Mouse (Mus musculus) forebrain, postnatal 0 days (tissue): ENCODE results near the gene Gna12. TPM values are rescaled to one million over a fixed set of nuclear protein-coding genes. Genes with fewer than 3 reads are reported as not detected.

Source experiments
- ATAC-seq: fragments of 200-750 bp; cut with Nextera tagmentation; 2 replicates; pipeline ENCODE4 v1.8.0; 2017; ENCODE audit warnings: mild to moderate bottlenecking, moderate library complexity
- DNase-seq: peaks from one replicate; pipeline ENCODE4 v3.0.0-alpha.2; 2015
- H3K27ac ChIP-seq: fragments of 300-500 bp; sonication (generic); 2 replicates; pipeline ENCODE4 v1.5.1; 2014; ENCODE audit warnings: low read depth, mild to moderate bottlenecking, antibody characterized with exemption, low read length, moderate library complexity, mixed read lengths
- H3K27me3 ChIP-seq: fragments of 300-500 bp; sonication (generic); 2 replicates; pipeline ENCODE4 v1.6.1; 2014; ENCODE audit warnings: mild to moderate bottlenecking, low read length, mixed read lengths; ENCODE audit not compliant: insufficient read depth
- H3K36me3 ChIP-seq: fragments of 300-500 bp; sonication (generic); 2 replicates; pipeline ENCODE4 v1.6.1; 2014; ENCODE audit warnings: mild to moderate bottlenecking, moderate library complexity; ENCODE audit not compliant: insufficient read depth
- H3K4me1 ChIP-seq: fragments of 300-500 bp; sonication (generic); 2 replicates; pipeline ENCODE4 v1.6.1; 2014; ENCODE audit warnings: antibody characterized with exemption; ENCODE audit not compliant: insufficient read depth
- H3K4me2 ChIP-seq: fragments of 300-500 bp; sonication (generic); 2 replicates; pipeline ENCODE4 v1.6.1; 2014; ENCODE audit warnings: low read depth, mild to moderate bottlenecking, moderate library complexity
- H3K4me3 ChIP-seq: fragments of 300-500 bp; sonication (generic); 2 replicates; pipeline ENCODE4 v1.5.1; 2014; ENCODE audit warnings: low read depth, low read length, mixed read lengths
- H3K9ac ChIP-seq: fragments of 300-500 bp; sonication (generic); 2 replicates; pipeline ENCODE4 v1.6.1; 2014; ENCODE audit warnings: mild to moderate bottlenecking
- H3K9me3 ChIP-seq: fragments of 300-500 bp; sonication (generic); 2 replicates; pipeline ENCODE4 v1.6.1; 2016; ENCODE audit warnings: low read length
- CTCF ChIP-seq: sonication (generic); IDR thresholded peaks from 2 replicates; pipeline ENCODE4 v1.5.1; 2016; ENCODE audit warnings: antibody characterized with exemption, control low read depth, low read depth
- WGBS: fragments of 180-500 bp; shearing (Covaris S2); extraction: QIAGEN DNeasy Blood & Tissue Kit; methylation state at CpG from one replicate; pipeline ENCODE4 v1.1.7; 2014; 5-methylcytosine and 5-hydroxymethylcytosine counted together
- polyA plus RNA-seq: library from polyadenylated mRNA; unstranded; fragments of >200 nt; fragmentation: Nextera tagmentation; extraction: Ambion mirVana; gene quantifications from 2 replicates; pipeline ENCODE4 v1.2.1, GENCODE M21; 2015
- total RNA-seq: library from RNA; depleted of rRNA; stranded (reverse); fragments of >200 nt; gene quantifications from 2 replicates; pipeline ENCODE4 v1.2.3, GENCODE M21; 2014

Gna12 gene
- total and polyA plus RNA-seq, 2 experiments from 2014 or later: 39.0 to 138 TPM

DNA sequence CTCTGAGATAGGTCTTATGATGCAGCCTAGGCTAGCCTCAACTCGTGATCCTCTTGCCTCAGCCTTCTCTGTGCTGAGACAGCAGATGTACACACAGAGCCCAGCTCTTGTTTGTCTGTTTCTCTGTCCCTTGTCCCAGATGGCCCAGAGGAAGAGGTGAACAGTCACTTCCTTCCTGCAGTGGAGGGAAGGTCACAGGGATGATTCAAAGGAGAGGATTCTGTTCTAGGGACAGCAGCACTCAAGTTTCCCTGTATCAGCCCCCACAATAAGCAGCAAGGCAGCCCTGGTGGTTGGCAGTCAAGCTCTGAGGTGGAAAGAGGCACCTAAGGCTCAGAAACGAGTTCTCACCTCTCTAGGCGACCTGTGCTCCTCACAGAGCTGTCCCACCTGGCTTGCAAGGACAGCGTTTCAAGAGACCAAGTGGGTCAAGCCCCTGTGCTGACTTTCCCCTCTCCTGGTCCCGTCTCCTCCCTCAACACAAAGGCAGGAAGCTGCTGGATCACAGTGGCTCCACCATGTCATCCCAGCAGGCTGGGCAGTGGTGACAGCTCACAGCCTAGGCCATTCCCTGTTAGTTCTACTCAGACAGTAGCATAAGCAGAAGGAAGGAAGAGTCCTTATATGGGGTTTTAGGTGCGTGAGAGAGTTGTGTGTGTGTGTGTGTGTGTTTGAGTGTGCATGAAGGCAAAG, 65.2 kb downstream of the Gna12 start:
- Histone ChIP-seq H3K27ac (no peak overlapping the region), H3K9me3 (no peaks in the 10 kb centered on the region), H3K4me2 (no peak overlapping the region), H3K27me3 (no peaks in the 10 kb centered on the region), H3K36me3 (peaks cover 10% of the 10 kb centered on the region), H3K4me1 (0 out of 2 replicates have a peak, but pooled peaks cover 3% of the 10 kb centered on the region), H3K9ac (no peak overlapping the region), H3K4me3 (no peak overlapping the region)
- WGBS: 78% methylated on average over 6 of the region's 6 CpGs
- no peak for TF ChIP-seq CTCF
- DNase-seq (no peak), ATAC-seq (no peak)

DNA sequence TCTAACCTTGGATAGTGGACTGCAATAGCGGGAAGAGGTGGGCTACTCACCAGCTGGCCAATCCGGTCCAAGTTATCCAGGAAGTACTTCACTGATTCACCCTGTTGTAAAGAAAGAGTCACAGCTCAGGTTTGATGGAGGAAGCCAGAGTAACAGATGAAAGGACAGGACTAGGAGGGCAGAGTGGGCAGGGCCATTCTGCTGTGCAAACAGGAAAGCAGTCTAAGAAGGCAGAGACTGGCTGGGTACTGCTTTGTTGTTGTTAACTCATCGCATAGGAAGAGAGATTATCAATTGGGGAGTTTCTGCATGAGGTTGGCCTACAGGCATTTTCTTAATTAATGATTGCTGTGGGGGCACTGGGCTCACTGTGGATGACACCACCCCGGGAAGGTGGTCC, 67.7 kb downstream of the Gna12 start:
- DNase-seq (no peak), ATAC-seq (no peak)
- Histone ChIP-seq H3K9me3 (no peaks in the 10 kb centered on the region), H3K27ac (no peak overlapping the region), H3K27me3 (no peaks in the 10 kb centered on the region), H3K4me2 (no peak overlapping the region), H3K36me3 (peaks cover 29% of the 10 kb centered on the region), H3K9ac (no peak overlapping the region), H3K4me3 (no peak overlapping the region), H3K4me1 (no peaks in the 10 kb centered on the region)
- TF ChIP-seq CTCF: no peak
- 90% methylated on average over 4 of the region's 4 CpGs for WGBS

DNA sequence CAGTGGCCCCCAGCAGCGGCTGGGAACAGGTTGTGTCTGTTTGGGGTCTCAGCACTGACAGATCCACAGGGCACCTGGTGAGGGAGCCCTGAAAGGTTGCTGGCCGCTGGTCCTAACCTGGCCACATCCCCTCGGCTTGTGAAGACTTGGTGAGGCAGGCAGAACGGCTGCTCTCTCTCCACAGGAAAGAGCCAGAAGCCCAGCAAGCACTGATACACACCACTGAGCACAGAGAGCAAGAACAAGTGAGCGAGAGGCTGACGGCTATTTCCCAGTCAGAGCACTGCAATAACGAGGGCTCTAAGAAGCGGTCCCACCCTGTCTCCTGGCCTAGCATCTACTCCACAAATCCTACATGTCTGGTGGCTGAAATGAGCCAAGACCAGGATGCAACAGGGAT, 71.4 kb downstream of the Gna12 start:
- TF ChIP-seq CTCF: no peak
- Histone ChIP-seq H3K4me1 (no peaks in the 10 kb centered on the region), H3K9me3 (no peaks in the 10 kb centered on the region), H3K27me3 (no peaks in the 10 kb centered on the region), H3K36me3 (peaks cover 31% of the 10 kb centered on the region), H3K4me2 (no peak overlapping the region), H3K9ac (no peak overlapping the region), H3K4me3 (no peak overlapping the region), H3K27ac (no peak overlapping the region)
- 73% methylated on average over 8 of the region's 8 CpGs for WGBS
- DNase-seq (no peak), ATAC-seq (no peak)

DNA sequence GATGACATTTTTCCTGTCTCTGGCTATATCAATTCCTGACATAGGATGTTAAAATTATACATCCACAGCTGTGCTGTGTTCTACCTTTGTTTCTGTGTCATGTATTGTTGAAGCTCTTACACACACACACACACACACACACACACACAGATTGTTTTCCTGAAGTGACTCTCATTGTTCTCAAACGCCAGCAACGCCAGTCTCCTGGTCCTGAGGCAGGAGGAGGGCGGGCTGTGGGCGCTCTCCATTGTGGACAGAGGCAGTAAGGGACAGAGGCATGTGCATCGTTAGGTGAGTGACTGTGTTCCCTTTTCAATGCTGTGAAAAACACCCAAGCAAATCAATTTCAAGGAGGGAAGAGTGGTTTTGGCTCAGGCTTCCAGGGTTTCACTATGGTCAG, 77.0 kb downstream of the Gna12 start:
- WGBS: 38% methylated on average over 5 of the region's 5 CpGs

DNA sequence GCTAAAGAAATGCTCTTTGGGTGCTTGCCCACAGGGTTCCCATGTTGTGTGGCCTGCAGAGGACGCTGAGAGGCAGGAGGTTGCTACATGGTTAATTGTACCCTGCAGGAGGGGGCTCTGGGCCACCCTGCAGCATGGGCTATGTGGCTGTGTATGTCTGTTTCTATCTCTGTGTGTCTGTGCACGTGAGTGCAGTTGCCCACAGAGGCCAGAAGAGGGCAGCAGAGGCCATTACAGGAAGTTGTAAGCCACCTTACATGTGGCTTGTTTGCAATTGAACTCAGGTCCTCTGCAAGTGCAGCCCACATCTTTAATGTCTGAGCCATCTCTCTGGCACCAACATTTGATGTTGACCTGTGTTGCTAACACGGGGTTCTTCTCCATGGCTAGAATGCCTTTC, 77.6 kb downstream of the Gna12 start:
- H3K27me3 ChIP-seq: no peaks in the 10 kb centered on the region
- H3K27ac ChIP-seq: no peak overlapping the region
- no peak for ATAC-seq
- DNase-seq: no peak
- H3K4me2 ChIP-seq: no peak overlapping the region
- H3K4me1 ChIP-seq: no peaks in the 10 kb centered on the region
- no peaks in the 10 kb centered on the region for H3K9me3 ChIP-seq
- peaks cover 3% of the 10 kb centered on the region; the same call in 1 of the 2 replicates for H3K36me3 ChIP-seq
- no peak overlapping the region for H3K9ac ChIP-seq
- TF ChIP-seq CTCF: peak; percentile 52
- H3K4me3 ChIP-seq: no peak overlapping the region
- 96% methylated on average over 3 of the region's 3 CpGs for WGBS

More for the DNA sequence above, 77.0 kb downstream of the Gna12 start:
- Histone ChIP-seq H3K9me3 (no peaks in the 10 kb centered on the region), H3K4me2 (no peak overlapping the region), H3K4me1 (no peaks in the 10 kb centered on the region), H3K36me3 (peaks cover 5% of the 10 kb centered on the region; the same call in 1 of the 2 replicates), H3K27ac (no peak overlapping the region), H3K9ac (no peak overlapping the region), H3K27me3 (no peaks in the 10 kb centered on the region), H3K4me3 (no peak overlapping the region)
- ATAC-seq (no peak), DNase-seq (no peak)
- TF ChIP-seq CTCF: no peak

DNA sequence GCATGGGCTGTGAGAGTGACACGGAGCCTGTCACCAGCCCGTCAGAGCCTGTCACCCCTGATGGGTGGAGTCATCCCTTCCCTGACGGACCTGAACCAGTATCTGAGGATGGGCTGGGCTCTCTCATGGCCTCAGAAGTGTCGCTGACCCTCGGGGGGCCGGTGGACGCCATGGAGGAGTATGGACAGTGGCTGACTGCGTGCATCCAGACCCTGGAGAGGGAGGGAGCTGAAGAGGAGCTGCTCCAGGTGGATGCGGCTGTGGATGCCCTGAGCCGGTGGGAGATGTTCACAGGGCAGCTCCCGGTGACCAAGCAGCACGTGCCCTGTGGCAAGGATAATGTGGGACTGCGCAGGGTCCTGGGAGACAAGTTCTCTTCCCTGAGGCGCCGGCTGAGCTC, 78.2 kb downstream of the Gna12 start:
- Histone ChIP-seq H3K27me3 (no peaks in the 10 kb centered on the region), H3K9ac (no peak overlapping the region), H3K36me3 (no peaks in the 10 kb centered on the region; the same call in 1 of the 2 replicates), H3K9me3 (no peaks in the 10 kb centered on the region), H3K4me3 (no peak overlapping the region), H3K4me2 (no peak overlapping the region), H3K4me1 (no peaks in the 10 kb centered on the region), H3K27ac (no peak overlapping the region)
- no peak for DNase-seq
- no peak for TF ChIP-seq CTCF
- 95% methylated on average over 15 of the region's 15 CpGs for WGBS
- no peak for ATAC-seq

DNA sequence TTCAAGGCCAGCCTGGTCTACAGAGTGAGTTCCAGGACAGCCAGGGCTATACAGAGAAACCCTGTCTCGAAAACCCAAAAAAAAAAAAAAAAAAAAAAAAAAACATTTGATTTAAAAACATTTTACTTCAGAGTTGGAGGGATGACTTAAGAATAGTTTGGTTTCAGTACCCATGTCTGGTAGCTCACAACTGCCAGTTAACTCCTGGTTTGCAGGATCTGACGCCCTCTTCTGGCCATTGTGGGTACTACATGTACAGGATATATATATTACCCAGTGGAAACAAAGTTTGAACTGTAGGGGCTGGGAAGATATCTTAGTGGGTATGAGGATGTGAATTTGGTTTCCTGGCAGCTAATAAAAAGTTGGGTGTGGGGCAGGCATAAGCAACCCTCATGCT, 79.3 kb downstream of the Gna12 start:
- no peak overlapping the region for H3K4me3 ChIP-seq
- ATAC-seq (no peak), DNase-seq (peak; percentile 30)
- no peak overlapping the region for H3K4me2 ChIP-seq
- H3K27ac ChIP-seq: no peak overlapping the region
- H3K36me3 ChIP-seq: no peaks in the 10 kb centered on the region; the same call in 1 of the 2 replicates
- TF ChIP-seq CTCF: peak; percentile 71
- WGBS: 5% methylated on average over 1 of the region's 2 CpGs
- H3K9ac ChIP-seq: no peak overlapping the region
- no peaks in the 10 kb centered on the region for H3K4me1 ChIP-seq
- no peaks in the 10 kb centered on the region for H3K27me3 ChIP-seq
- no peaks in the 10 kb centered on the region for H3K9me3 ChIP-seq
